Mouse (Mus musculus) hindbrain, embryonic 16.5 days (tissue): ENCODE results near the gene Rpp25. TPM values are rescaled to one million over a fixed set of nuclear protein-coding genes. Genes with fewer than 3 reads are reported as not detected.

Source experiments
- ATAC-seq: fragments of 200-750 bp; cut with Nextera tagmentation; 2 replicates; pipeline ENCODE4 v1.8.0; 2017; ENCODE audit warnings: moderate TSS enrichment, moderate library complexity
- H3K27ac ChIP-seq: fragments of 300-500 bp; sonication (generic); 2 replicates; pipeline ENCODE4 v1.5.1; 2014; ENCODE audit warnings: low read depth, mild to moderate bottlenecking, control low read depth, low read length, moderate library complexity
- H3K27me3 ChIP-seq: fragments of 300-500 bp; sonication (generic); replicated peaks from 2 replicates; pipeline ENCODE4 v1.6.1; 2014; ENCODE audit warnings: low read length; ENCODE audit not compliant: control insufficient read depth, insufficient read depth
- H3K36me3 ChIP-seq: fragments of 300-500 bp; sonication (generic); 2 replicates; pipeline ENCODE4 v1.6.1; 2014; ENCODE audit warnings: mild to moderate bottlenecking, low read length, moderate library complexity, mixed read lengths; ENCODE audit not compliant: control insufficient read depth, insufficient read depth
- H3K4me1 ChIP-seq: fragments of 300-500 bp; sonication (generic); 2 replicates; pipeline ENCODE4 v1.6.1; 2014; ENCODE audit warnings: low read depth, low read length; ENCODE audit not compliant: control insufficient read depth, insufficient read depth
- H3K4me2 ChIP-seq: fragments of 300-500 bp; sonication (generic); 2 replicates; pipeline ENCODE4 v1.6.1; 2014; ENCODE audit warnings: mild to moderate bottlenecking, low read length, control low read depth, moderate library complexity
- H3K4me3 ChIP-seq: fragments of 300-500 bp; sonication (generic); 2 replicates; pipeline ENCODE4 v1.5.1; 2014; ENCODE audit warnings: mild to moderate bottlenecking, low read length, control low read depth, moderate library complexity
- H3K9ac ChIP-seq: fragments of 300-500 bp; sonication (generic); 2 replicates; pipeline ENCODE4 v1.6.1; 2014; ENCODE audit warnings: low read depth, mild to moderate bottlenecking, control low read depth, low read length, moderate library complexity
- H3K9me3 ChIP-seq: fragments of 300-500 bp; sonication (generic); 2 replicates; pipeline ENCODE4 v1.6.1; 2014; ENCODE audit warnings: mild to moderate bottlenecking, low read length, moderate library complexity; ENCODE audit not compliant: control insufficient read depth
- WGBS: fragments of 180-500 bp; shearing (Covaris S2); extraction: QIAGEN DNeasy Blood & Tissue Kit; methylation state at CpG from one replicate; pipeline ENCODE4 v1.1.7; 2014; 5-methylcytosine and 5-hydroxymethylcytosine counted together
- polyA plus RNA-seq: library from polyadenylated mRNA; unstranded; fragments of >200 nt; fragmentation: Nextera tagmentation; extraction: Ambion mirVana; gene quantifications from 2 replicates; pipeline ENCODE4 v1.2.1, GENCODE M21; 2015

Gene Rpp25
- polyA plus RNA-seq, 1 experiment from 2014 or later, result 21.0 TPM

DNA sequence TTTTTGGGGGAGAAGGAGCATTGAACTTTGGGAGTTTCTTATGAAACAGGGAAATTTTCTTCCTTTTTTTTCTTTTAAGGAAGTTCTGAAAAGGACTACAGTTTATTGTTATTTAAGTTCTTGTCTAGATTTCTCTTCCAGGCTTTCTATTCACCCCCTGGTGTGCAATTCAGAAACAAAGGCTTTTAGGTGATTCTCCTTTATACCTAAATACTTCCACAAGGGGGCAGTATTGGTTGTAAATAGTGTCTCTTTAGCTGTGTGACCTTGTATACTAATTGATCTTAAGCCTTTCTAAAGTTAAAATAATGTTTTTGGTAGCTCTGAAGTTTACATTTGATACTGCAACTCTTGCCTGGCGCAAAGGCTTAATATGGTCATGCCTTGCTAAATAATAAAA is 19.9 kb downstream of the Rpp25 start:
- Histone ChIP-seq H3K9ac (no peak overlapping the region), H3K36me3 (no peaks in the 10 kb centered on the region), H3K9me3 (no peaks in the 10 kb centered on the region), H3K4me3 (no peak overlapping the region), H3K4me2 (0 out of 2 replicates have a peak overlapping the region, but pooled peaks have one; percentile 5), H3K4me1 (peaks cover 25% of the 10 kb centered on the region), H3K27ac (no peak overlapping the region), H3K27me3 (no peaks in the 10 kb centered on the region)
- ATAC-seq, result no peak
- WGBS, result 86% methylated on average over 1 of the region's 1 CpGs

DNA sequence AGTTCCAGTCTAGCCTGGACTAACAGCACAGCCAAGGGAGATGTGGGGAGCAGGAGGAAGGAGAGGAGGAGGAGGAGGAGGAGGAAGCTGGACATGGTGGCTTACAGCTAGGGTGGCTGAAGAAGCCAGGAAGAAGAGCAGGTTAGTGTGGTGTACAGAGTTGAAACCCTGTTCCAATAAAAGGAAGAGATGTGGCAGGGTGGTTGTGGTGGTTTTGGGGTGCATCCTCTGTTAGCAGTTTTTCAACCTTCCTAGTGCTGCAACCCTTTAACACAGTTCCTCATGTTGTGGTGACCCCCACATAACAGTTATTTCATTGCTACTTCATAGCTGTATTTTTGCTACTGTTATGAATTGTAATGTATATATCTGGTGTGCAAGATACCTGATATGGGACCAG is 20.6 kb downstream of the Rpp25 start:
- H3K27ac ChIP-seq, result no peak overlapping the region
- 0 out of 2 replicates have a peak overlapping the region, but pooled peaks have one; percentile 5 for H3K4me2 ChIP-seq
- no peaks in the 10 kb centered on the region for H3K36me3 ChIP-seq
- peaks cover 25% of the 10 kb centered on the region for H3K4me1 ChIP-seq
- H3K9ac ChIP-seq, result no peak overlapping the region
- no peaks in the 10 kb centered on the region for H3K27me3 ChIP-seq
- H3K4me3 ChIP-seq, result no peak overlapping the region
- ATAC-seq, result no peak
- H3K9me3 ChIP-seq, result no peaks in the 10 kb centered on the region

DNA sequence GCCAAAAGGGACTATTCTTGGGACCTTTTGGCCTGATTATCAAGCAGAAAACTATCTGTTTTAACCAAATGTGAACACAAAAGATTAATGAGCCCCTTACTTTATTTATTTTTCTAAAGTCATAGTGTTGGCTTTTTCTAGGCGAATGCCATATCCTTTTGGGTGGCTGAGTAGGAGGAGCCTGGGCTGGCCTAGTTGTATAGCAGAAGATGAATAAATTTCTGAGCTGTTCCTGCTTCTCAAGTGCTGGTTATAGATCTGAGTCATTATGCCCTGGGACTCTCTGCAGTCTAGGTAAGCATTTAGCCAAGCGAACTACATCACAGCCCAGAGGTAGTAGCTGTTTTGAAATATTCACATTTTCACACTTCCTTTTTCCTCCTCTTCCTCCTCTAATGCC is 21.7 kb downstream of the Rpp25 start:
- no peak overlapping the region for H3K4me3 ChIP-seq
- no peak overlapping the region for H3K27ac ChIP-seq
- WGBS, result 88% methylated on average over 2 of the region's 2 CpGs
- H3K27me3 ChIP-seq, result no peaks in the 10 kb centered on the region
- no peak overlapping the region for H3K9ac ChIP-seq
- no peak for ATAC-seq
- no peak overlapping the region for H3K4me2 ChIP-seq
- H3K36me3 ChIP-seq, result no peaks in the 10 kb centered on the region; the same call in 1 of the 2 replicates
- peaks cover 25% of the 10 kb centered on the region for H3K4me1 ChIP-seq
- no peaks in the 10 kb centered on the region for H3K9me3 ChIP-seq

DNA sequence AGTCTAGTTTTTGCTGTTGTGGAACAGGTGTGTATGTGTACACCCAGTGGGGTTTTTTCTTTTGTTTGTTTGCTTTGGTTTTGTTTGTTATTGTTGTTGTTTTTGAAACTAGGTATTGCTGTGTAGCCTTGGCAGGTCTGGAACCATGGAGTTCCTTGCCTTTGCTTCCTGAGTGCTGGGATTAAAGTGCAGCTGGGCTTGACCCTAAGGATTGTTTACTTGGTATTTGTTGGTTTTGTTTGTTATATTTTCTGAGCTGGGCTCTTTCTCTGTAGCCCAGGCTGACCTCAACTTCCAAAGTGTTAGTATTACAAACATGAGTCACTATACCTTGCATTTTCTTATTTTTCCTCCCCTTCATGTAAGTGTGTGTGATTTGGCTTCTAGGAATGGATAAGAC is 22.6 kb downstream of the Rpp25 start:
- Histone ChIP-seq H3K4me3 (no peak overlapping the region), H3K27ac (no peak overlapping the region), H3K9ac (no peak overlapping the region), H3K27me3 (no peaks in the 10 kb centered on the region), H3K9me3 (no peaks in the 10 kb centered on the region), H3K4me1 (peaks cover 25% of the 10 kb centered on the region), H3K36me3 (peaks cover 3% of the 10 kb centered on the region; the same call in 1 of the 2 replicates), H3K4me2 (no peak overlapping the region)
- no peak for ATAC-seq

DNA sequence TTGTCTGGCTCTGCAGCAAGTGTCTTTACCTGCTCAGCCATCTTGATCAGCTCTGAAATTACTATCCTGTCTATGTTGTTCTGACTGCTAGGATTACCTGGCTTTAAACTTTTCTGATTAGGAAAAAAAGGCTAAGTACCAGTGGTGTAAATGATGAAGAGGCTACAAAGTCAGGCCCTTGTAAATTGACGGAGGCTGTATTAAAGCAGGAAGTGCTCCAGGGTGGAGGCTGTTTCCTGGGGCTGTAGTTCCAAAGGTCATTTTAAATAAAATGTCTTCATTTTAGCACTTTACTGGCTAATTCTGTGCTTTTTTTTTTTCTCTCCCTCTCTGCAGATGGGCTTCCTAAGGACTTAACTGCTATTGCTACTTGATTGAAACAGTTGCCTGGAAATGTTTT is 28.1 kb downstream of the Rpp25 start:
- Histone ChIP-seq H3K27ac (no peak overlapping the region), H3K4me3 (no peak overlapping the region), H3K9me3 (no peaks in the 10 kb centered on the region), H3K9ac (no peak overlapping the region), H3K36me3 (peaks cover 12% of the 10 kb centered on the region; the same call in 1 of the 2 replicates), H3K4me1 (peaks cover 4% of the 10 kb centered on the region), H3K4me2 (no peak overlapping the region), H3K27me3 (no peaks in the 10 kb centered on the region)
- no peak for ATAC-seq
- WGBS, result 82% methylated on average over 1 of the region's 1 CpGs

DNA sequence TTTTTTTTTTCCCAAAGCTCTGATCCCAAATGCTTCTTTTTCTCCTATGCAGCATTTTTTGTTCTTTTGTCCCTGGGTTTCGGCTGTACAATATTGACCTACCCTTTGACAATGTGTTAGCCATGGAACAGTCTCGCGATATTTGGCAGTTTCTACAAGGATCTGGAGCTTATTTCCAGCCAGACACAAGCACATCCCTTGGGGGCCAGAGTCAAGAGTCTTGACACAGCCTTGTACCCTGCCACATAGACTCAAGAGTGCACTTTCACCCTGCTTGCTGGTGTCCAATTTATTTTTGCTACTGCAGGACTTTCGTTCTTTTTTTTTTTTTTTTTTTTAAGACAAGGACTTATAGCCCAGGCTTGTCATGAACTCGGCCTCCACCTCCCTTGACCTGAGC is 32.5 kb downstream of the Rpp25 start:
- Histone ChIP-seq H3K4me2 (peak overlapping the region; percentile 54), H3K4me1 (peaks cover 14% of the 10 kb centered on the region), H3K9ac (no peak overlapping the region), H3K27me3 (no peaks in the 10 kb centered on the region), H3K36me3 (peaks cover 15% of the 10 kb centered on the region; the same call in 1 of the 2 replicates), H3K4me3 (no peak overlapping the region), H3K9me3 (no peaks in the 10 kb centered on the region), H3K27ac (no peak overlapping the region)
- no peak for ATAC-seq
- 90% methylated on average over 5 of the region's 5 CpGs for WGBS

DNA sequence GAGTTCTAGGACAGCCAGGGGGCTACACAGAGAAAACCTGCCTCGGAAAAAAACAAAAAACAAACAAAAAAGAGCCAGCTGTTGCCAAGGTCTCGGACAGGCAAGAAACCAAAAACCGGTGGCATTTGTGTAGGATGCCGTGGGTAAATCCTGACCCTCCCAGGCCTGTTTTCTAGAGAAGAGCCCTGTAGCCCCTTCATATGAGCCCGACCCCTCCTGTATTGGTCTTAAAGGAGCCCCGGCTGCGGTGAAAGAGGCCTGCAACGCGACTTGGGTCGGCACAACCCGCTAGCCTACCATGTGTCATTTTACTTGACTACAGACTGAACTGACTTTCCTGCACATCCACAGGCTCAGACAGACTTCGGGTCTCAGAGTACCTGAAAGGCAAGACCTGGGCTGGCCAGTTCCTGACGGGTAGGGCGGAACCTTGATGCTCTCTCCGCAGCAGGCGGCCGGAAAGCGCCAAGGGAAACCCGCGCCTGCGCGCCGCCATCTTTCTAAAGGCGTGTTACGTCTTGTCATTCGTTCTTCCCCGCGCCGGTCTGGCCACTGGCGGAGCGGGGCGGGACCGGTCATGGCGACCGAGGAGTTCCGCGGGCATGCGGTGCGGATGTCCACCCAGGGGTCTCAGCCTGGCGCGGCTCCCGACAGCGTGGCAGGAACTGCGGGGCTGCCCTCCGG is 33.4 kb downstream of the Rpp25 start, which contains the start of gene Fam219b:
Gene Fam219b (plus strand): TSS at position 485 of the 684 bp plus-strand sequence.
- H3K4me1 ChIP-seq, result peaks cover 16% of the 10 kb centered on the region
- H3K27ac ChIP-seq, result peak within 1 kb of the TSS; percentile 87
- peak within 1 kb of the TSS; percentile 68 for H3K4me3 ChIP-seq
- H3K4me2 ChIP-seq, result peak within 1 kb of the TSS; percentile 54
- H3K27me3 ChIP-seq, result no peaks in the 10 kb centered on the region
- ATAC-seq, result peak; percentile 93
- no peaks in the 10 kb centered on the region for H3K9me3 ChIP-seq
- H3K9ac ChIP-seq, result peak within 1 kb of the TSS; percentile 84
- peaks cover 8% of the 10 kb centered on the region; the same call in 1 of the 2 replicates for H3K36me3 ChIP-seq
- WGBS, result under 1% methylated on average over 45 of the region's 45 CpGs

DNA sequence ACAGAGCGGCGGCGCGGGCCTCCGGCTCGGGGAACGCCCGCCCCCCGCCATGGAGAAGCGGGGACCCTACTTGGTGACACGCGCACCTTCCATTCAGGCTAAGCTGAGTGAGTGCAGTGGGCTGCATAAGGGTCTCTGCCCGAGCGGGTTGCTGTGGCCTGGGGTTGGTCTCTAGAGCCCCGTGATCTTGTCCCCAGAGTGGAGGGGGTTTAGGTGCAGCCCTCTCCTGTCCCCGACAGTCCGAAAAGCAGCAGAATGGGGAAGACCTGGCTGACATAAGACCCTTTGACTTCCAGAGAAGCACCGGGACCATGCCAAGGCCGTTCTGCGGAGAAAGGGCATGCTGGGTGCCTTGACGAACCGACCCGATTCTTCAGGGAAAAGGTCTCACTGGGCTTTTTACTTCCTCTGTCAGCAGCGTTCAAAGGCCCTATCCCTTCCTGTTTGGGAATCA is 33.9 kb downstream of the Rpp25 start:
- H3K27ac ChIP-seq, result peak overlapping the region; percentile 87
- under 1% methylated on average over 23 of the region's 24 CpGs for WGBS
- peaks cover 10% of the 10 kb centered on the region; the same call in 1 of the 2 replicates for H3K36me3 ChIP-seq
- H3K9me3 ChIP-seq, result no peaks in the 10 kb centered on the region
- peak overlapping the region; percentile 68 for H3K4me3 ChIP-seq
- H3K4me2 ChIP-seq, result peak overlapping the region; percentile 54
- H3K4me1 ChIP-seq, result peaks cover 16% of the 10 kb centered on the region
- ATAC-seq, result peak; percentile 76
- H3K9ac ChIP-seq, result peak overlapping the region; percentile 84
- no peaks in the 10 kb centered on the region for H3K27me3 ChIP-seq

DNA sequence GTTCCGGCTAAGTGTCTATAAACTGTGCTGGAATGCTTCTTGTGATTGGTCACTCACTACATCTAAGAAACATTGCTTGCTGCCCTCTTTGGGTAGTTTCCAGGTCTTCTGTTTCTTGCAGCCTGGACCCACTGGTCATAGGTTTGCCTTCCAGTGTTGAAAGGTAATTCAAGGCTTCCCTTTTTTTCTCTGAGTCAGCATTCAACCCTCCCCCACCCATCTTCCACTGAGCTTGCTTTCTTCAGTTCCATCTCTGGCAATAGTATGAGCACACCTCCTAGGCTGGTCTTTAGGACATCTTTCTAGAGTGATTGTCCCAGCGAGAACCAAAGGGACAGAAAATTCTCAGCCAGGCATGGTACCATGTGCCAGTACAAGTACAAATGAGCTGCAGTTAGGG is 35.7 kb downstream of the Rpp25 start:
- H3K9ac ChIP-seq, result no peak overlapping the region
- peaks cover 15% of the 10 kb centered on the region for H3K36me3 ChIP-seq
- no peak overlapping the region for H3K27ac ChIP-seq
- H3K9me3 ChIP-seq, result no peaks in the 10 kb centered on the region
- H3K4me1 ChIP-seq, result peaks cover 16% of the 10 kb centered on the region
- H3K4me3 ChIP-seq, result no peak overlapping the region
- WGBS, result 76% methylated on average over 2 of the region's 2 CpGs
- H3K27me3 ChIP-seq, result no peaks in the 10 kb centered on the region
- H3K4me2 ChIP-seq, result no peak overlapping the region
- no peak for ATAC-seq
